Mouse (Mus musculus): ENCODE results near the gene Trmt61a. TPM values are rescaled to one million over a fixed set of nuclear protein-coding genes. Genes with fewer than 3 reads are reported as not detected.
A peak's percentile ranks its signal among the peaks of the same experiment; 100 is the strongest.

The Trmt61a gene
- polyA plus RNA-seq, 1 experiment from 2014 or later, result 7.0 TPM

- no peak for ATAC-seq (ENCODE audit: low FRiP score, low TSS enrichment)
- Histone ChIP-seq H3K27me3 (ENCODE audit: control insufficient read depth, insufficient read depth, low read length) (no peaks in the 10 kb centered on the region), H3K9ac (replicated peaks; ENCODE audit: low read length) (no peak overlapping the region), H3K27ac (replicated peaks; ENCODE audit: low read depth, low read length) (no peak overlapping the region), H3K4me1 (ENCODE audit: control insufficient read depth, insufficient read depth, low read length) (peaks cover 54% of the 10 kb centered on the region), H3K36me3 (ENCODE audit: control insufficient read depth, insufficient read depth, low read length) (no peaks in the 10 kb centered on the region), H3K4me2 (ENCODE audit: low read length) (no peak overlapping the region), H3K9me3 (ENCODE audit: control insufficient read depth, low read length) (no peaks in the 10 kb centered on the region), H3K4me3 (replicated peaks; ENCODE audit: low read depth, low read length) (no peak overlapping the region)
- WGBS, result 91% methylated on average over 11 of the region's 11 CpGs
- no peak for DNase-seq
Observed at GRCm38 (mm10) chr12:111689426-111689825, 11.5 kb downstream of the Trmt61a start.

DNA sequence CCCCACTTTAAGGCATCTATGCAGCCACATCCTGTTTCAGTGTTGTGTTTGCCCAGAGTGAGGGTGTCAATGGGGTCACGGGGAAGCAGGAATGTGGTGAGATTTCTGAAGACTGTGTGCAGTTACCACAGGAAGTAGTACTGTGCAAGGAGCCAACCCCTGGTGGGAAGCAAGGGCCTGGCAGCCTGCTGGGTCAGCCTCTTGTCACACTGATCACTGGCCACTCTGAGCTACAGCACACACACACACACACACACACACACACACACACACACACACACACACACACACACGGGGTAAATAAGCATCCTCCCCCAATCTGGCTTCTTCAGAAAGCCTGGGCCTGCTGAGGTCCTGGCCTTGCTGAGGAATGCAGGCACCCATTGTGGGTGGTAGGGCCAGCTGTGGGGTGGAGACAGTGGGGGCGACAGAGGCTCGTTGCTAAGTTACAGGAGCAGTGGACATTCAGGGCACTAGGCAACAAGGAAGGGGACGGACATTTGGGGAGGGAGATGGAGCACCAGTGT, 13.5 kb downstream of the Trmt61a start:
- Histone ChIP-seq H3K27ac (replicated peaks; ENCODE audit: low read depth, low read length) (peak overlapping the region; percentile 91), H3K4me1 (ENCODE audit: control insufficient read depth, insufficient read depth, low read length) (peaks cover 74% of the 10 kb centered on the region), H3K9ac (replicated peaks; ENCODE audit: low read length) (no peak overlapping the region), H3K4me2 (ENCODE audit: low read length) (no peak overlapping the region), H3K27me3 (ENCODE audit: control insufficient read depth, insufficient read depth, low read length) (no peaks in the 10 kb centered on the region), H3K9me3 (ENCODE audit: control insufficient read depth, low read length) (no peaks in the 10 kb centered on the region), H3K4me3 (replicated peaks; ENCODE audit: low read depth, low read length) (no peak overlapping the region), H3K36me3 (ENCODE audit: control insufficient read depth, insufficient read depth, low read length) (no peaks in the 10 kb centered on the region)
- DNase-seq (peak; percentile 57), ATAC-seq (ENCODE audit: low FRiP score, low TSS enrichment) (no peak)
- 6% methylated on average over 5 of the region's 5 CpGs for WGBS

DNA sequence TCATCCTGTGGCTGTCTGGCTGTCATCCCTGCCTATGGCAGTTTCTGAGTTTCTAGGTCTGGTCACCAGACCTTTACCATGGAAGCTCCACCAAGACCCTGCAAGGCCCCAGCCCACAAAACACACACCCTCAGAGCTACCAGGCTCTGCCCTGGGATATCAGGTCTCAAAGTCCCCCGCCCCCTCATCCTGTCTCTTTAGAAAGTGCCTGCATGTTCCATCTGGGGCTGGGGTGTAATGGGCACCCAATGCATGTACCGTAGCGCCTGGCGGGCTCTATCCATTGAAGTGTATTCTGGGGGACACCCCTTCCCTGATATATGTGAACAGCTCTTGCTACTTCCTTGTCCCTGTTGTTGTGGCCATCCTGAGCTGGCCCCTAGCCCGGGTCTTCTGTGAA, 15.0 kb downstream of the Trmt61a start:
- no peak overlapping the region for H3K4me2 ChIP-seq (ENCODE audit: low read length)
- no peak overlapping the region for H3K4me3 ChIP-seq (replicated peaks; ENCODE audit: low read depth, low read length)
- no peaks in the 10 kb centered on the region for H3K27me3 ChIP-seq (ENCODE audit: control insufficient read depth, insufficient read depth, low read length)
- no peak overlapping the region for H3K9ac ChIP-seq (replicated peaks; ENCODE audit: low read length)
- H3K4me1 ChIP-seq (ENCODE audit: control insufficient read depth, insufficient read depth, low read length), result peaks cover 61% of the 10 kb centered on the region
- H3K27ac ChIP-seq (replicated peaks; ENCODE audit: low read depth, low read length), result peak overlapping the region; percentile 91
- ATAC-seq (ENCODE audit: low FRiP score, low TSS enrichment), result no peak
- 61% methylated on average over 5 of the region's 5 CpGs for WGBS
- H3K36me3 ChIP-seq (ENCODE audit: control insufficient read depth, insufficient read depth, low read length), result no peaks in the 10 kb centered on the region
- DNase-seq, result no peak
- no peaks in the 10 kb centered on the region for H3K9me3 ChIP-seq (ENCODE audit: control insufficient read depth, low read length)

DNA sequence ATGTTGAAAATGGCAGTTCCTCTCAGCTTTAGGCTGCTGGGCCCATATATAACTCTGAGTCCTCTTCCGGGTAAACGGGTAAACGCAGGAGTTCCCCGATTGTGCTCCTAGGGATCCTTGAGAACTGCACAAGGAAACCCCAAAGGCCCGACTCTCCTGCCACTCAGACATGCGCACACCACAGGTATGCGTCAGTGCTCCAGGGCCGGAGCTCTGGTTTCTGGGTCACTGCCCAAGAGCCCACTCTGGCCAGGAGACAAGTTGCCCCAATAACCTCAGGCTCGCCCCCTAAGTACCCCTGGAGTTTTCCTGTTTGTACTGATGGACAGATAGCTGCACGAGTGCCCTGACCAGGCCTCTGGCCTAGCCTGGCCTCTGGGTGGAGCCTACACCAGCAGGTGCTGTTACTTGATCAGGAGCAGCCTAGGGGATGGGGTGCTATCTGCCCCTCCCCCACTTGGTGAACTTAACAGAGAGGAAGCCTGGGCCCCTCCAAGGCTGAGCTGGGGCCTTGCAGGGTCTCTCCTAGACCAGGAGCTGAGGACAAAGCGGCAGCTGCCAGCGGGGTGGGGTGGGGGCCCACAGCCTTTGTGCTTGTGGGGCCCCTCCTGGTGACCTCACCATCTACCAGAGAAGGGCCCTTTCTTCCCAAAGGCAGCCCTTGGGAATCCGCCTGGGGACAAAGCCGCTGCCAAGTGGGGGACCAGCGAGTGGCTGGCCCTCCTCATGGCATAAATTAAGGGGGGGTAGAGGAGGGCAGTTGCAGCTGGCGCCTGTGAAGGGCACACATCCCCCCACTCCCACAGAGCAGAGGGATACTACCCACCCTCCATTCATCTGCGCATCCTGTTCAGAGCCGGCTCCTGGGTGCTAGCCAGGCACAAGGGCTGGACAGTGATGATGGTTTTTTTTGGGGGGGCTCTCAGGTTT, 15.7 kb downstream of the Trmt61a start:
- Histone ChIP-seq H3K4me3 (replicated peaks; ENCODE audit: low read depth, low read length) (no peak overlapping the region), H3K9me3 (ENCODE audit: control insufficient read depth, low read length) (no peaks in the 10 kb centered on the region), H3K4me2 (ENCODE audit: low read length) (peak overlapping the region; percentile 20), H3K27me3 (ENCODE audit: control insufficient read depth, insufficient read depth, low read length) (no peaks in the 10 kb centered on the region), H3K36me3 (ENCODE audit: control insufficient read depth, insufficient read depth, low read length) (no peaks in the 10 kb centered on the region), H3K4me1 (ENCODE audit: control insufficient read depth, insufficient read depth, low read length) (peaks cover 55% of the 10 kb centered on the region), H3K27ac (replicated peaks; ENCODE audit: low read depth, low read length) (peak overlapping the region; percentile 91), H3K9ac (replicated peaks; ENCODE audit: low read length) (peak overlapping the region; percentile 35; the same call in 1 of the 2 replicates)
- ATAC-seq (ENCODE audit: low FRiP score, low TSS enrichment) (peak; percentile 81), DNase-seq (peak; percentile 87)
- 6% methylated on average over 18 of the region's 18 CpGs for WGBS

GRCm38 (mm10) chr12:111694271-111694781, 16.4 kb downstream of the Trmt61a start:
- no peaks in the 10 kb centered on the region for H3K27me3 ChIP-seq (ENCODE audit: control insufficient read depth, insufficient read depth, low read length)
- no peaks in the 10 kb centered on the region for H3K36me3 ChIP-seq (ENCODE audit: control insufficient read depth, insufficient read depth, low read length)
- H3K4me2 ChIP-seq (ENCODE audit: low read length), result peak overlapping the region; percentile 20
- peaks cover 55% of the 10 kb centered on the region for H3K4me1 ChIP-seq (ENCODE audit: control insufficient read depth, insufficient read depth, low read length)
- no peak overlapping the region for H3K4me3 ChIP-seq (replicated peaks; ENCODE audit: low read depth, low read length)
- H3K27ac ChIP-seq (replicated peaks; ENCODE audit: low read depth, low read length), result peak overlapping the region; percentile 91
- no peaks in the 10 kb centered on the region for H3K9me3 ChIP-seq (ENCODE audit: control insufficient read depth, low read length)
- H3K9ac ChIP-seq (replicated peaks; ENCODE audit: low read length), result peak overlapping the region; percentile 26; the same call in 1 of the 2 replicates
- ATAC-seq (ENCODE audit: low FRiP score, low TSS enrichment) (peak; percentile 17), DNase-seq (no peak)
- WGBS, result 2% methylated on average over 12 of the region's 12 CpGs

GRCm38 (mm10) chr12:111694880-111695804, 17.2 kb downstream of the Trmt61a start:
- 17% methylated on average over 13 of the region's 13 CpGs for WGBS
- DNase-seq (peak; percentile 72), ATAC-seq (ENCODE audit: low FRiP score, low TSS enrichment) (peak; percentile 54)
- H3K4me2 ChIP-seq (ENCODE audit: low read length), result peak overlapping the region; percentile 20
- peak overlapping the region; percentile 26 for H3K9ac ChIP-seq (replicated peaks; ENCODE audit: low read length)
- no peak overlapping the region for H3K4me3 ChIP-seq (replicated peaks; ENCODE audit: low read depth, low read length)
- peak overlapping the region; percentile 91 for H3K27ac ChIP-seq (replicated peaks; ENCODE audit: low read depth, low read length)
- H3K36me3 ChIP-seq (ENCODE audit: control insufficient read depth, insufficient read depth, low read length), result no peaks in the 10 kb centered on the region
- H3K27me3 ChIP-seq (ENCODE audit: control insufficient read depth, insufficient read depth, low read length), result no peaks in the 10 kb centered on the region
- H3K9me3 ChIP-seq (ENCODE audit: control insufficient read depth, low read length), result no peaks in the 10 kb centered on the region
- peaks cover 55% of the 10 kb centered on the region for H3K4me1 ChIP-seq (ENCODE audit: control insufficient read depth, insufficient read depth, low read length)

DNA sequence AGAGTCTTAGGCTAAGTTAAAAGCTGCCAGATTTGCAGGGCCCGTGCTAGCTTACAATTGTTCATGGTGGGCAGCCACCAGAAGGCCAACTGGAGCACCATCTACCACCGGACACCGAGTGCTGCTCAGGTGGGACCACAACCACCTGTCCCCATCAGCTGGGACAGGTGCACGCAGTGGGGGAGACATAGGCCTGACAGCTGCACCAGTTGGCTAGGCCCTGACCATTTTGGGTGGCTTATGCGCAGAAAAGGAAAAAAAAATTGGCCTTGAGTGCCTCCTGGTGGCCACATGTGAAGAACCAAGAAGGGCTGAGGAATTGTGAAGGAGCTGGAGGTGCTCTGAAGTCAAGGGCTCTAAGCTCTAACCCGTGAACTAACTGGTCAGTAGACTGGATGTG, 18.3 kb downstream of the Trmt61a start:
- Histone ChIP-seq H3K9ac (replicated peaks; ENCODE audit: low read length) (peak overlapping the region; percentile 26; the same call in 1 of the 2 replicates), H3K4me1 (ENCODE audit: control insufficient read depth, insufficient read depth, low read length) (peaks cover 47% of the 10 kb centered on the region), H3K27me3 (ENCODE audit: control insufficient read depth, insufficient read depth, low read length) (no peaks in the 10 kb centered on the region), H3K4me2 (ENCODE audit: low read length) (no peak overlapping the region), H3K27ac (replicated peaks; ENCODE audit: low read depth, low read length) (peak overlapping the region; percentile 91), H3K36me3 (ENCODE audit: control insufficient read depth, insufficient read depth, low read length) (no peaks in the 10 kb centered on the region), H3K9me3 (ENCODE audit: control insufficient read depth, low read length) (no peaks in the 10 kb centered on the region), H3K4me3 (replicated peaks; ENCODE audit: low read depth, low read length) (no peak overlapping the region)
- DNase-seq, result peak; percentile 88
- 14% methylated on average over 6 of the region's 6 CpGs for WGBS
- ATAC-seq (ENCODE audit: low FRiP score, low TSS enrichment), result no peak

GRCm38 (mm10) chr12:111697708-111698107, 19.8 kb downstream of the Trmt61a start:
- H3K36me3 ChIP-seq (ENCODE audit: control insufficient read depth, insufficient read depth, low read length), result no peaks in the 10 kb centered on the region
- 74% methylated on average over 4 of the region's 4 CpGs for WGBS
- H3K4me3 ChIP-seq (replicated peaks; ENCODE audit: low read depth, low read length), result no peak overlapping the region
- H3K27me3 ChIP-seq (ENCODE audit: control insufficient read depth, insufficient read depth, low read length), result no peaks in the 10 kb centered on the region
- DNase-seq, result no peak
- peaks cover 36% of the 10 kb centered on the region for H3K4me1 ChIP-seq (ENCODE audit: control insufficient read depth, insufficient read depth, low read length)
- no peaks in the 10 kb centered on the region for H3K9me3 ChIP-seq (ENCODE audit: control insufficient read depth, low read length)
- H3K27ac ChIP-seq (replicated peaks; ENCODE audit: low read depth, low read length), result no peak overlapping the region
- no peak for ATAC-seq (ENCODE audit: low FRiP score, low TSS enrichment)
- H3K9ac ChIP-seq (replicated peaks; ENCODE audit: low read length), result no peak overlapping the region
- no peak overlapping the region for H3K4me2 ChIP-seq (ENCODE audit: low read length)

Measured in midbrain, embryonic 14.5 days (tissue).